Mouse (Mus musculus) gastrocnemius, postnatal 36 days (tissue): ENCODE data around the gene Igflr1. TPM values are rescaled to one million over a fixed set of nuclear protein-coding genes. Genes with fewer than 3 reads are reported as not detected.

Source experiments
- DNase-seq, 2 experiments: peaks; one replicate each; pipeline ENCODE4 v3.0.0; 2022
- intact Hi-C: fragments of 180-260 bp; cut with DNase I; formaldehyde crosslinking; loops from one replicate; pipeline ENCODE4 v1.15.1; 2025
- long read RNA-seq, 2 experiments: library from polyadenylated mRNA; stranded (forward); transcript quantifications; one replicate each; pipeline ENCODE4 v2.0.0; 2021
- total RNA-seq, 2 experiments: library from RNA; stranded (reverse); gene quantifications; 2 replicates each; pipeline ENCODE4 v1.2.3; 2021

Gene Igflr1
- total RNA-seq, result under 1 TPM in 1 of 2 experiments, not detected in 1; 0.38 TPM
- long read RNA-seq, experiment 1, partial matches to known transcripts, result 0 of 1 reads
- long read RNA-seq, experiment 1, other reads (novel, unspliced or antisense), result 1 of 1 reads
- long read RNA-seq, experiment 2, result 0 reads

GRCm38 (mm10) chr7:30564970-30565571 lies at the start of gene Igflr1:
Gene Igflr1 (plus strand): TSS chr7:30565427.
- intact Hi-C loops, result no loop called here
- no peak for DNase-seq

DNA sequence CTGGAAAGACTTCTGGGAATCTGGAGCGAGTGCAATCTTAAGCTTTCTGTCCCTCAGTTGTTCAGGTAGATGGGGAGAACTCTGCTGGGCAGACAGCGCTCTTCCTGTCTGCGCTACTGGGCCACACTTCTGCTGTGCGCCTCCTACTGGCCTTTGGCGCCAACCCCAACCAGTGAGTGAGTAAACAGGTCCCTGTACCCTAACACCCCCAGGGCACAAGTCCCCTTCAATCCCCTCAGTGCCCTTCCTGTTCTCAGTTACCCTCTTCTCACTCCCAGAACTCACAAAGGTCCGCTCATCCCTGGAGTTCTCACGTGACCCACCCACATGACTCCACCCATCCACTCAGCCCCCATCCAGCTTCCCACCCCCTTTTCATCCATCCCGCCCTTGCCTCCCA lies 46.9 kb upstream of the Igflr1 start:
- DNase-seq, result no peak
- intact Hi-C loops, result no loop called here

- DNase-seq, result no peak
- intact Hi-C loops, result no loop called here
Measured at GRCm38 (mm10) chr7:30520396-30520795, 44.8 kb upstream of the Igflr1 start.

DNA sequence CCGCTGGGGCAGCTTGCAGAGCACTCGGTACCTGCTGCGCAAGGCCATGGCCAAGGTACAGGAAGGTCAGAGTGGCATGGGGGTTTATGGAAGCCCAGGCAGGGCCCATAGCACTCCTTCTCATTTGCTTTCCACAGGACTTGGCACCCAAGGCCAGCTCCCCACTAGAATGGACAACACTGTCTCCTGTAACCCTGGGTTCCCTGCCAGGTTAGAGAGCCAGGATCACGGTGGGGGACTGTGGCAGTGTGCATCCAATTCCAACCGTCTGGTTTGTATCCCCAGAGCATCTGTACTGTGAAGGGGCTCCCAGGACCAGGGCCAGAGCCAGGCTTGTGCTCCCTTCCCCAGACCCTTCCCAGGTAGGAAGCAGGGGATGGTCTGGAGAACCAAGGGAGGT lies 44.4 kb upstream of the Igflr1 start:
- no peak for DNase-seq
- intact Hi-C loops, result no loop called here

DNA sequence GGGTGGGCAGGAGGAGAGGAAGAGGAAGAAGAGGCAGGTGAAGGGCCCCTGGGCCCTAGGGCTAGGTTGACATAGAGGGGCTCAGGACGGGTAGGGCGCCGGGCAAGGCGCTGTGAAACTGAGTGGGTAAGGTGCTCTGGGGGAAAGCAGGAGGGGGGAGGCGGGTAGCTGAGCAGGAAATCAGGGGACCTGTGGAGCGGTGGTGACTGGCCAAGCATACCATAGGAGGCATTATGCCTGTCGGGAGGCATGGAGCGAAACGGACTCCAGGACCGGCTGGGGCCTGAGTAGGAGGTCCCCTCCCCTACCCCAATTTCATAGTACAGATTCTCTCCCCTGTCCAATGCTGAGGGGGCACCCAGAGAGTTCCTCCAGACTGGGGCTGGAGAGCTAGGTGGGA lies 42.4 kb upstream of the Igflr1 start:
- intact Hi-C loops, result no loop called here
- DNase-seq, result no peak

DNA sequence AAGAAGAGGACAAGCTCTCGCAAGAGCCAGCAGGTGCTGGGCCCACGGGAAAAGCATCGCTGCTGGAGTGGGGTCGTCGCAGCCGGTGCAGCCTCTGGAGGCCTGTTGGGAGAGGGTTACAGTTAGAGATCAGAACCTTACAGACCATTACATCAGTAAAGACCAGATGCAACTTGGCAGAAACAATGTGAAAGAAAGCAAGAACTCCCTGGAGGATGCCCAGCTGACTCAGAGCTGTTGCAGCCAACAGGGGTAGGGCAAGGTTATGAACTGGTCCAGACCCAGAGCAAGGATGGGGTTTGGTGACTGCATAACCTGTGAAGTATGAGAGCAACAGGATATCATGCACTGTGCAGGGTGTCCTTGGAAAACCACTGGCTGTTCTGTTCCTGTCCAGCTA lies 40.7 kb upstream of the Igflr1 start:
- no peak for DNase-seq
- intact Hi-C loops, result no loop called here

- intact Hi-C loops, result no loop called here
- DNase-seq, result no peak
Measured at GRCm38 (mm10) chr7:30525954-30526353, 39.3 kb upstream of the Igflr1 start.

- no peak for DNase-seq
- intact Hi-C loops, result no loop called here
Measured at GRCm38 (mm10) chr7:30526399-30526798, 38.8 kb upstream of the Igflr1 start.

- intact Hi-C loops, result no loop called here
- DNase-seq, result no peak
Measured at GRCm38 (mm10) chr7:30526981-30527380, 38.2 kb upstream of the Igflr1 start.

- intact Hi-C loops, result loop anchor here (10.0 kb wide), 1 partner anchor 203 kb away; no protein-coding TSS in a partner anchor
- DNase-seq, result no peak
Measured at GRCm38 (mm10) chr7:30531291-30531815, 33.9 kb upstream of the Igflr1 start.

GRCm38 (mm10) chr7:30532931-30533330 lies 32.3 kb upstream of the Igflr1 start:
- no peak for DNase-seq
- intact Hi-C loops, result loop anchor here (10.0 kb wide), 1 partner anchor 202 kb away; no protein-coding TSS in a partner anchor

DNA sequence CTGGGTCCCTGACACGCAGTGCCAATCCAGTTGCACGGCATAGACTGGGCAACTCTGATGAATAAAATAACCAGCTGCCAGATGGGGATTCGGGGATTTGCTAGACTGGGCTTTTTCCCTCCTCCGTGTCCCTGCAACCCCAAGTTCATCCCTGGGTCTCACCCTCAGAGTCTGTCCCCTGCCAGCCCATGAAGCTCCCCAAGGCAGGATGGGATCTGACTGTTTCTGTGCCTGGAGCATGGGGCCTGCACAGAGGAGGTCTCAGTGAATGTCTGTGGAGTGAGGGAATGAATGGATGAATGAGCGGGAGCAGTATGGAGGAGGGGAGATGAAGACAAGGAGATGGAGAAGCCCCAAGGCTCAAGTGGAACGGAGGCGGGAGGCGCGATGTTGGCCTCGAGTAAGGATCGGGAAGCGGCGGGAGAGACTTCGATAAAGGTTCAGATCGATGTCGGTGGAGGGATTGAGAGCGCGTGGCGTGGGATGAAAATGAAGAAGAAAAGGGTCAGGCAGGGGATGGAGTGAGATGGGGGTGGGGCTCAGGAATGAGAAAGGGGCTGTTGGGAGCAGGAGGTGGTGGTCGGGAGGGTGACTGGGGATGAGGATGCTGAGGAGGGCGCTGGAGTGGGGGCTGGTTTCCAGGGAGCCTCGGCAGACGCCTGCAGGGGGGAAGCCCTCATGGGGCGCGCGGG lies 31.1 kb upstream of the Igflr1 start:
- intact Hi-C loops, result loop anchor here (10.0 kb wide), 1 partner anchor 201 kb away; no protein-coding TSS in a partner anchor
- DNase-seq, result no peak

- DNase-seq, result peak; percentile 90 to 94
- intact Hi-C loops, result loop anchor here (10.0 kb wide), 1 partner anchor 200 kb away; no protein-coding TSS in a partner anchor
Measured at GRCm38 (mm10) chr7:30534633-30535577, 30.3 kb upstream of the Igflr1 start, which contains the start of gene Arhgap33. Gene Arhgap33 (minus strand): TSS chr7:30535060.

DNA sequence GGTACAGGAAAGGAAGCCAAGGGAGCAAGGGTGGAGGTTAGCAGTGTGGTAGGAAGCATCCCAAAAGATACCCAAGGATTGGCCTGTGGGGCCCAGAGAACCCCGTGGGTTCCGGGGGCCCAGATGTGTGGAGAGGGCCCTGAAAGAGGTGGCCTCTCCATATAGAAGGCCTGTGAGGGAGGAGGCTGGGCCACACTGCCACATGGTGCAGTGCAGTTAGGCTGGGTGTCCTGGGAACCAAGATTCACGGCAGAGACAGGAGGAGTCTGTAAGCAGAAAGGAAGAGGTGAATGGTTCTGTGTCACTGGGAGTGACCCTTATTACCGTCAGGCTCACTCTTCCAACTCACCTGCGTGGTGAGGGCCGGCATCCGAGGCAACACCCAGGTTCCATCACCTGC lies 24.7 kb upstream of the Igflr1 start:
- intact Hi-C loops, result no loop called here
- DNase-seq, result no peak

- intact Hi-C loops, result no loop called here
- DNase-seq, result no peak
Measured at GRCm38 (mm10) chr7:30544327-30544726, 20.9 kb upstream of the Igflr1 start.

DNA sequence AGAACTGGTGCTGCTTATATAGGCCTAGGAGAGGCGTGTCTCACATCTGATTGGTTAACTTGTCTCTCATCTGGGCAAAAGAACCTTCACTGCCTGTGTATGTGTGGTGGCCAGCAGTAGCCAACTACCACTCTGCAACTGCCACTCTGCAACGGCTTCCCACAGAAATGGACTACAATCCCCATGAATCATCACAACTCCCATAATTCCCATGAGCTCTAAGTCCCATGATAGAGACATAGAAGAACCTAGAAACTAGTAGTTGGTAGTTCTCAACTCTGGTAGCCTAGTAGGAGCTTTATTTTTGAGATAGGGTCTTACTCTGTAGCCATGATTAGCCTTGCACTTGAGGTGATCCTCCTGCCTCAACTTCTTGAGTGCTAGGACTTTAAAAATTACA lies 15.3 kb upstream of the Igflr1 start:
- intact Hi-C loops, result no loop called here
- no peak for DNase-seq

DNA sequence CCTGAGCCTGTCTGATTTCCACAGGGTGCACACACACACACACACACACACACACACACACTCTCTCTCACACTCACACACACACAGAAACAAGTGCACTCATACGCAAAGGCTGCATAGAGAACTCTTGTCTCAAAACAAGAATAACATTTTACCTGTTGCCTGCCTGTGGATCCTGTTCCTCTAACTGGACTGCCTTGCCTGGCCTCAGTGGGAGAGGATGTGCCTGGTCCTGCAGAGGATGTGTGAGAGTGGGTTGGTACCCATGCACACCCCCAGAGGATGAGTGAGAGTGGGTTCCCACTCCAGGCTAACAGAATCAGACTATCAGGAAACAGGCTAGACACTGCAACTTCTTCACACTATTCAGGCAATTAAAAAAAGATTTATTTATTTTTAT lies 14.6 kb upstream of the Igflr1 start:
- intact Hi-C loops, result no loop called here
- no peak for DNase-seq

DNA sequence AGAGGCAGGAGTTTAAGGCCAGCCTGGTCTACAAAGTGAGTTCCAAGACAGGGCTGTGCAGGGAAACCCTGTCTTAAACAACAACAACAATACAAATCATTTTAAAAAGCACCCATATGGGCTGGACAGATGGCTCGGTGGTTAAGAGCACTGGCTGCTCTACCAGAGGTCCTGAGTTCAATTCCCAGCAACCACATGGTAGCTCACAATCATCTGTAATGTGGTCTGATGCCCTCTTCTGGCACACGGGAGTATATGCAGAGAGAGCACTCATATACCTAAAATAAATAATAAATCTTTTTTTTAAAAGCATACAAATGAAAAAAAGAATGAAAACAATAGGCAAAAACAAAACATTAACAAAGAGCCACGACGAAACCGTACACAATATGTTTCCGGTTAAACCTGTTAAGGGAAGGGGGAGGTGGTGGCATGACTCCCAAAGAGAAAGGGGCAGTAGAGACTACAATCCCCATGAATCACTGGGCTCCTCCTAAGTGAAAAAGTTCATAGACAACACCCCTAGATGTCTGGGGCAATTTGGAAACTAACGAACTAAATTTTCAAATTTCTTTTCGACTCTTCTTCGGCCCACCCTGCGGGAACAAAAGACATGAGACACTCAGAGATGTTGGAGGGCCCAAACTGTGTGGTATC lies 13.7 kb upstream of the Igflr1 start:
- no peak for DNase-seq
- intact Hi-C loops, result no loop called here

DNA sequence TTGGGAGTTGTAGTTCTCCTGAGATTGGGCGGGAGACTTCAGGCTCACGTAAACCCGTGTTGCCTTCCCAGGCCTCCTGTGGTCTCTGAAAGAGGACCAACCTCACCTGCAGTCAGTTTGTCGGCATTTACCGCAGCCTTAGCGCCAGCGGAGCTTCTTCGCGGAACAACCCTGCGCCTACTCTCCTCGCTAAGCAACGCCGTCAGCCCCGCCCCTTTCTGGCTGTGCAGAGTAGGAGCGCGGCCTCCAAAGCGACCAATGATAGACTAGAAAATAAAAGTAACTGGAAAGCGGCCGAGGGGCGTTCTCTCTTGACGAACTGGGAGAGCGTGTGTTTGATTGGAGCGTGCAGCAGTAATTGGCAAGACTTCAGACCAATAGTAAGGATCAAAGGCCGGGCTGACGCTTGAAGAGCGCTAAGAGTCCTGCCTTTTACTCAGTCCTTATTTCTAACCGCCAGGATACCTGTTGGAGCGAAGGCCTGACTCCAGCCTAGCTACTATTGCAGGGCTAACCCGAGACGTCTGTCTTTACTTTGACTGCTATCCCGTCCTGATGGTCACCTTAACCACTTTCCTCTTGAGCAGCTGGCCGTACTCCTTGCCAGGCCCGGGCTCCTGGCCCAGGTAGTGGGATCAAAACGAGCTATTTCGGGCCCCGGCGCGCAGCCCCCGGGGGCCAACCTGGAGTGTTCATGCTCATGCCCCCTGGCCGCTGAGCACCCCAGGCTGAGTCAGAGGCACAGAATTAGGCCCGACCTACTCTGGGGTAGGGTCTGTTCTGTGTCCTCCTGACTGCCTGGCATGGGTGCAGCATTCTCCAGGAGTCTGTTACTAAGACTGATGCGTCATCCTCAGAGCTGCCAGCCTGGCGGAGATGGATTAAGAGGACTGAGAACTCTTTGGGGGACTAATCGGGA lies 12.9 kb upstream of the Igflr1 start, which contains the start of the genes Hspb6 and Proser3:
Hspb6 (plus strand) TSS at position 77 of the 919 bp plus-strand sequence.
Proser3 (minus strand) TSS at position 198 of the 919 bp plus-strand sequence.
- peak; percentile 93 to 95 for DNase-seq
- intact Hi-C loops, result no loop called here
